Mouse (Mus musculus) CH12.LX (cell line): ENCODE measurements at regions not wholly inside any gene's neighbourhood (a gene's known extent, or its start where the extent isn't known, plus 50 kb on each side); places are given as distances from the start of the nearest gene placed in this dataset.
"Not testable (repeated sequence)": the region's sequence is repeated elsewhere in the genome, so short reads cannot be mapped to it uniquely, and the experiment has no call there.

Source experiments
- DNase-seq: peaks from one replicate; pipeline ENCODE4 v3.0.0-alpha.2; 2013; ENCODE audit errors: extremely low read depth
- H3K27ac ChIP-seq: 2 replicates; pipeline ENCODE4 v1.5.1; 2012; ENCODE audit warnings: low read depth, mild to moderate bottlenecking, control low read depth, moderate library complexity; ENCODE audit not compliant: insufficient read depth
- H3K27me3 ChIP-seq: replicated peaks from 2 replicates; pipeline ENCODE3; 2012; ENCODE audit warnings: inconsistent platforms
- H3K36me3 ChIP-seq, 2 experiments: replicated peaks in 1 of 2; 2 replicates each; pipeline versions ENCODE3 to v1.6.1; 2012; ENCODE audit warnings: inconsistent platforms in 1 of 2, low read length in 1 of 2, mild to moderate bottlenecking in 1 of 2, mixed read lengths in 1 of 2, moderate library complexity in 1 of 2; ENCODE audit not compliant: control insufficient read depth in 1 of 2, insufficient read depth in 1 of 2
- H3K4me1 ChIP-seq, 2 experiments: 2 replicates each; pipeline ENCODE4 v1.6.1; 2012; ENCODE audit warnings: inconsistent platforms in 1 of 2, moderate library complexity in 1 of 2; ENCODE audit not compliant: insufficient read depth in 2 of 2, control insufficient read depth in 1 of 2
- H3K4me2 ChIP-seq: 2 replicates; pipeline ENCODE4 v1.6.1; 2012; ENCODE audit warnings: low read depth, mild to moderate bottlenecking, control low read depth; ENCODE audit not compliant: poor library complexity, insufficient read depth, severe bottlenecking
- H3K4me3 ChIP-seq, 3 experiments: fragments of 150-350 bp in 1 of 3; sonication (generic) in 1 of 3; replicated peaks in 1 of 3; 2 replicates each; pipeline versions ENCODE3 to v1.5.1; 2011 to 2012; ENCODE audit warnings: low read depth in 2 of 3, low read length in 2 of 3, mild to moderate bottlenecking in 2 of 3, moderate library complexity in 2 of 3, control low read depth in 1 of 3, improper control_type of control experiment in 1 of 3, inconsistent platforms in 1 of 3, mixed read lengths in 1 of 3; ENCODE audit not compliant: poor library complexity in 1 of 3
- H3K79me2 ChIP-seq: replicated peaks from 2 replicates; pipeline ENCODE4 v1.6.1; 2012; ENCODE audit warnings: mild to moderate bottlenecking, moderate library complexity; ENCODE audit not compliant: control insufficient read depth, poor library complexity, insufficient read depth, severe bottlenecking; ENCODE audit errors: extremely low read depth
- H3K9ac ChIP-seq: 2 replicates; pipeline ENCODE4 v1.6.1; 2012; ENCODE audit warnings: low read depth, mild to moderate bottlenecking, control low read depth, moderate library complexity; ENCODE audit not compliant: insufficient read depth
- H3K9me3 ChIP-seq: replicated peaks from 2 replicates; pipeline ENCODE3; 2012; ENCODE audit warnings: low read length, inconsistent platforms, mixed read lengths
- BHLHE40 ChIP-seq: IDR thresholded peaks from 2 replicates; pipeline ENCODE4 v1.6.1; 2011; ENCODE audit warnings: mild to moderate bottlenecking, low read depth, low read length, improper control_type of control experiment
- GABPA ChIP-seq: IDR thresholded peaks from 2 replicates; pipeline ENCODE4 v1.6.1; 2012; ENCODE audit warnings: low read depth, low read length, improper control_type of control experiment, inconsistent platforms; ENCODE audit not compliant: insufficient replicate concordance
- IRF4 ChIP-seq: IDR thresholded peaks from 2 replicates; pipeline ENCODE4 v1.6.1; 2014; ENCODE audit warnings: low read depth, mild to moderate bottlenecking, inconsistent platforms, low read length, improper control_type of control experiment
- JUND ChIP-seq: conservative IDR thresholded peaks from 2 replicates; pipeline ENCODE4 v1.6.1; 2011; ENCODE audit warnings: low read depth, low read length, improper control_type of control experiment
- MEF2A ChIP-seq: IDR thresholded peaks from 2 replicates; pipeline ENCODE4 v1.6.1; 2014; ENCODE audit warnings: low read depth, mild to moderate bottlenecking, inconsistent platforms, low read length, improper control_type of control experiment, borderline replicate concordance
- MYC ChIP-seq: IDR thresholded peaks from 2 replicates; pipeline ENCODE4 v1.6.1; 2011; ENCODE audit warnings: low read depth, mild to moderate bottlenecking, improper control_type of control experiment, low read length
- SMC3 ChIP-seq: IDR thresholded peaks from 2 replicates; pipeline ENCODE4 v1.6.1; 2011; ENCODE audit warnings: low read depth, low read length, improper control_type of control experiment
- dilution Hi-C: fragments of 300-500 bp; cut with MboI; formaldehyde crosslinking; loops from 2 replicates; pipeline ENCODE4 v1.14.3; 2020; ENCODE audit warnings: low sequenced_read_pairs; ENCODE audit not compliant: extremely low pct_unique_long_range_greater_than_20kb, extremely low pct_ligation_motif_present
- in situ Hi-C: fragments of 300-500 bp; cut with MboI; formaldehyde crosslinking; loops from 3 replicates; pipeline ENCODE4 v1.14.3; 2019; ENCODE audit warnings: low sequenced_read_pairs, low pct_ligation_motif_present, low pct_unique_long_range_greater_than_20kb, mixed read lengths

DNA sequence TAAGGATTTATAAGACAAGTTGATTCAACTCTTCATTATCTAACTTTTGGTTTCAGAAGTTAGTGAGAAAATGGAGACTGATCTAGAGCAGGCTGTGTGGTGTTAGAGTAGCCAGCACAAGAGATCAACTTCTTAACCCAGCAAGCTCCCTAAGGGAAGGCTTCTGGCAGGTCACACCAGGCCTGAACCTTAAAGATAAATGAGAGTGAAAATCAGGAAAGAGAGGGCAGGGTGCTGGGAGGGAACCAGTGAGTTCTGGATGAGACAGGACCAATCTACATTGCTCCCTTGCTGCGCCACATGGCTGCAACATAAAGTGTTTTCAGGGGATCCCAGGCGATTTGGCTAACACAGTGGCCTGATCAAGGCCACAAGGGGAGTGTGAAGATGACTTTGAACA, 54.7 kb upstream of the Tmem17 start:
- in situ Hi-C loops = no loop called here
- Histone ChIP-seq H3K4me2 (no peak overlapping the region), H3K9ac (no peak overlapping the region), H3K79me2 (no peaks in the 10 kb centered on the region), H3K27ac (no peak overlapping the region), H3K4me1 (no peaks in the 10 kb centered on the region), H3K9me3 (no peaks in the 10 kb centered on the region), H3K36me3 (no peaks in the 10 kb centered on the region), H3K27me3 (no peaks in the 10 kb centered on the region), H3K4me3 (no peak overlapping the region)
- no peak for DNase-seq
- TF ChIP-seq SMC3 (no peak), BHLHE40 (no peak), MEF2A (no peak), GABPA (no peak), JUND (no peak)
- dilution Hi-C loops = no loop called here

DNA sequence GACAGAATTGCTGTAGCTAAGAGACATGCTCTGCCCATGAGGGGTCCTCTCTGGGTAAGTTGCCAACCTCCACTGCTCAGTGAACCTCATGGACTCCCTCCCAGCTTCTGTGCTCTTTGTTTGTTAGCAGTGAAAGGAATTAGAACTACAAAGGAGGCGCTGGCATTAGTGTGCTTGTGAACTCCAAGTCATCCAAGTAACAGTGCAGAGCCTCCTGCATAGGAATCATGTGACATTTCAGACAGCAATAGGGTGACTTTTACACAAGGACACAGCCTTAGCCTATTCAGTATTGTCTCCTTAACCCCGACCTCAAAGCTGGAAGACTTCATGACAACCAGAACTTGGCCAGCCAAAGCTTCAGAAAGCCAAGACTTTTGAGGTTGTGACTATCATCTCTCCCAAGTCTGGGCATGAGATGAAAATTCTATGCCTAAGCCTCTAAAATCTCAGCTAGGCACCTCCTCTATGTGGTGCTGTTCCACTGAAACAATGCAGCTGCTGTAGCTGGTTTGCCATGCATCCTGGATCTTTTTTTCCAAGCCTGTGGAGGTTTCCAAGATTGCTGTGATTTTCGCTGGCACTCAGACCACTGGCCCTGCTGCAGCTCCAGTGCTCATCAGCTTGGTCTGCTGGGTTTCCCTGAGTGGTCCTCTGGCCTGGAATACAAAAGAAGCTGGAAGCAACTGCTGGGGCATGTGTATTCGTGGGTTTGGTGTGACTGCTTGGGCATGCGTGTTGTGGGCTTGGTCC, 52.8 kb upstream of the Tmem17 start:
- no peak overlapping the region for H3K27ac ChIP-seq
- H3K4me1 ChIP-seq = no peaks in the 10 kb centered on the region
- in situ Hi-C loops = no loop called here
- H3K27me3 ChIP-seq = no peaks in the 10 kb centered on the region
- no peaks in the 10 kb centered on the region for H3K9me3 ChIP-seq
- no peaks in the 10 kb centered on the region for H3K79me2 ChIP-seq
- no peak overlapping the region for H3K4me2 ChIP-seq
- no peak for DNase-seq
- no peaks in the 10 kb centered on the region for H3K36me3 ChIP-seq
- H3K9ac ChIP-seq = no peak overlapping the region
- dilution Hi-C loops = no loop called here
- H3K4me3 ChIP-seq = no peak overlapping the region
- TF ChIP-seq MYC (no peak), IRF4 (no peak)

DNA sequence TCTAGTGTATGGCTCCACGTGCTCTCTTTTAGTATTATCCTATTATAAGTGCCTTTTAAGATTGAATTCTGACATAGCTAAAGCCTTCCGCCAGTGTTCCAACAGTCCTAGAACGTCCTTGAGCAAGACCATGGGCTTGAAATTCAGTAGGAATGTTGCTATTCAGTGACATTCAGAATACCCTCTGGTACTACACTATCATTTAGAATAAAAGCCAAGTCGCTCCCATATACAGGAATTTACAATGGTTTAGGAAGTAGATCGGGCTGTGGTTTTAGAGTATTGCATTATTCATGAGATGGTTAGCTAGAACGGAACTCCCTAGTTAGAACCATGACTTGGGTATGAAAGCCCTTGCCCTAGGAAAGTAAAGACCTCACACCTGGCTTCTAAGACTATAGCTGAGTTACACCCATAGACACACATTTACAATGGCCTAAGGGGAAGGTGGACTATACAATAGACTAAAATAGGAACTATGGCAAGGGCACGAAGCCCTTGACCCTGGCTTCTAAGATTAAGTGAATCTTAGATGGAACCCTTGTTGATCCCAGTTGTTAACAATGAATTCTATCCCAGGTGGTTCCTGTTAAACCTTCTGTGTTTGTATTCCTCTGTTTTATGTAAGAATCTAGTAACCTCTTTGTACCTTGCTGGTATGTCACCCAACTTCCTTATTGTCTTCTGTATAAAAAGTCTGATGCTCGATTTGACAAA, 50.7 kb upstream of the Tmem17 start:
- DNase-seq, H3K4me3 ChIP-seq, dilution Hi-C loops, H3K4me2 ChIP-seq, in situ Hi-C loops, H3K9me3 ChIP-seq, H3K9ac ChIP-seq, H3K27me3 ChIP-seq, H3K36me3 ChIP-seq, H3K4me1 ChIP-seq, H3K27ac ChIP-seq, H3K79me2 ChIP-seq: not testable (repeated sequence)
